In genomic region chr11:44330851-44331773, GRCm38 (mm10) we compare ENCODE assay signal across 8 mouse cellular contexts.
DNase-seq lines count a peak whose midpoint lies in the region; ATAC-seq and TF ChIP-seq lines count a peak whose summit lies in the region.

No protein-coding gene starts in this region.

- peak; percentile 74 to 79 for DNase-seq in B cell, adult 2 months
- DNase-seq in T-cell, adult 2 months (ENCODE audit: low spot score) = peak; percentile 46
- peak; percentile 51 to 72 for DNase-seq in cerebellum, postnatal 25 days
- DNase-seq in gastrocnemius, postnatal 14 days = peak; percentile 32
- DNase-seq in liver, embryonic 14.5 days (ENCODE audit: low read depth in 3 of 3, low spot score in 3 of 3) = peak; percentile 26 to 48 (median 26)
- DNase-seq in thymus, postnatal 4 days = peak; percentile 67

- no peaks in the 10 kb centered on the region for H3K9me3 ChIP-seq in kidney, embryonic 15.5 days (replicated peaks)
- no peaks in the 10 kb centered on the region for H3K9me3 ChIP-seq in liver, embryonic 14.5 days (ENCODE audit: control insufficient read depth, low read length)
- H3K9me3 ChIP-seq in neural tube, embryonic 14.5 days (ENCODE audit: control insufficient read depth, low read length) = no peaks in the 10 kb centered on the region

- H3K4me1 ChIP-seq in kidney, embryonic 15.5 days = no peaks in the 10 kb centered on the region; the same call in 1 of the 2 replicates
- H3K4me1 ChIP-seq in liver, embryonic 14.5 days (replicated peaks; ENCODE audit: control insufficient read depth in 2 of 2, insufficient read depth in 2 of 2, low read length in 1 of 2) = no peaks in the 10 kb centered on the region
- H3K4me1 ChIP-seq in neural tube, embryonic 14.5 days (ENCODE audit: control insufficient read depth, insufficient read depth, low read length) = no peaks in the 10 kb centered on the region; the same call in 1 of the 2 replicates

- H3K4me2 ChIP-seq in kidney, embryonic 15.5 days = peak overlapping the region; percentile 28; the same call in 1 of the 2 replicates
- no peak overlapping the region for H3K4me2 ChIP-seq in liver, embryonic 14.5 days (ENCODE audit: low read depth)
- peak overlapping the region; percentile 32; the same call in 1 of the 2 replicates for H3K4me2 ChIP-seq in neural tube, embryonic 14.5 days (ENCODE audit: low read depth, low read length)

- peak; percentile 65 for TF ChIP-seq CTCF in liver, embryonic 14.5 days (IDR thresholded peaks at IDR 0.05; ENCODE audit: low read depth)

- no peak overlapping the region for H3K9ac ChIP-seq in kidney, embryonic 15.5 days
- H3K9ac ChIP-seq in liver, embryonic 14.5 days (replicated peaks) = no peak overlapping the region
- no peak overlapping the region for H3K9ac ChIP-seq in neural tube, embryonic 14.5 days (replicated peaks; ENCODE audit: low read depth, low read length)

- no peak overlapping the region for H3K27ac ChIP-seq in kidney, embryonic 15.5 days
- H3K27ac ChIP-seq in liver, embryonic 14.5 days = no peak overlapping the region
- H3K27ac ChIP-seq in neural tube, embryonic 14.5 days (ENCODE audit: low read depth, low read length) = no peak overlapping the region

- H3K36me3 ChIP-seq in kidney, embryonic 15.5 days = no peaks in the 10 kb centered on the region
- no peaks in the 10 kb centered on the region for H3K36me3 ChIP-seq in liver, embryonic 14.5 days (replicated peaks; ENCODE audit: control insufficient read depth, insufficient read depth, low read depth)
- H3K36me3 ChIP-seq in neural tube, embryonic 14.5 days (ENCODE audit: control insufficient read depth, insufficient read depth, low read length) = no peaks in the 10 kb centered on the region

- WGBS in kidney, embryonic 15.5 days = 36% methylated on average over 15 of the region's 15 CpGs
- 25% methylated on average over 15 of the region's 15 CpGs for WGBS in liver, embryonic 14.5 days (ENCODE audit: insufficient replicate concordance)
- WGBS in neural tube, embryonic 14.5 days = 28% methylated on average over 15 of the region's 15 CpGs

- peaks cover 21% of the 10 kb centered on the region for H3K27me3 ChIP-seq in kidney, embryonic 15.5 days
- no peaks in the 10 kb centered on the region for H3K27me3 ChIP-seq in liver, embryonic 14.5 days (ENCODE audit: control insufficient read depth, insufficient read depth, low read length)
- no peaks in the 10 kb centered on the region for H3K27me3 ChIP-seq in neural tube, embryonic 14.5 days (ENCODE audit: control insufficient read depth, insufficient read depth, low read length)

- intact Hi-C loops in gastrocnemius, postnatal 14 days (cut with DNase I; ENCODE audit: low total_unique reads) = loop anchor here (2.0 to 5.0 kb wide), 2 partner anchors 494 to 560 kb away; no protein-coding TSS in a partner anchor

- 0 out of 2 replicates have a peak, but pooled peaks have one; percentile 40 for ATAC-seq in kidney, embryonic 15.5 days (replicated peaks; ENCODE audit: low FRiP score)
- ATAC-seq in liver, embryonic 14.5 days (ENCODE audit: insufficient read depth) = no peak
- peak; percentile 81 for ATAC-seq in neural tube, embryonic 14.5 days (ENCODE audit: low read depth)

- H3K4me3 ChIP-seq in kidney, embryonic 15.5 days (replicated peaks) = no peak overlapping the region
- no peak overlapping the region for H3K4me3 ChIP-seq in liver, embryonic 14.5 days (ENCODE audit: insufficient read depth in 1 of 2, low read depth in 2 of 2, low read length in 2 of 2)
- H3K4me3 ChIP-seq in neural tube, embryonic 14.5 days (ENCODE audit: low read depth, low read length) = no peak overlapping the region

- no peak for TF ChIP-seq EP300 in liver, embryonic 14.5 days (IDR thresholded peaks at IDR 0.05; ENCODE audit: low read depth)

Comparison
In these comparisons a context has a peak if more than half of its experiments do, and no peak if none do; other contexts are left out.
1. DNase-seq: peak in every context shown above with its lines; median percentile 76 in B cell, adult 2 months; 67 in thymus, postnatal 4 days; 62 in cerebellum, postnatal 25 days; 46 in T-cell, adult 2 months; 32 in gastrocnemius, postnatal 14 days; 26 in liver, embryonic 14.5 days.